Mouse (Mus musculus) bone marrow macrophage, adult 2 months (primary cell): ENCODE data around the gene 9330159F19Rik. TPM values are rescaled to one million over a fixed set of nuclear protein-coding genes. Genes with fewer than 3 reads are reported as not detected.

Experiments
- H3K27ac ChIP-seq: 2 replicates; pipeline ENCODE4 v1.5.1; 2012; ENCODE audit warnings: low read depth, low read length; ENCODE audit not compliant: insufficient read depth
- H3K4me1 ChIP-seq: 2 replicates; pipeline ENCODE4 v1.6.1; 2012; ENCODE audit warnings: low read length; ENCODE audit not compliant: control insufficient read depth, insufficient read depth
- H3K4me3 ChIP-seq: 2 replicates; pipeline ENCODE4 v1.5.1; 2012; ENCODE audit warnings: mild to moderate bottlenecking, low read length, moderate library complexity; ENCODE audit not compliant: insufficient read depth
- CTCF ChIP-seq: IDR thresholded peaks from 2 replicates; pipeline ENCODE4 v1.5.1; 2012; ENCODE audit warnings: low read depth, mild to moderate bottlenecking, low read length, moderate library complexity
- POLR2A ChIP-seq: IDR thresholded peaks from 2 replicates; pipeline ENCODE4 v1.6.1; 2012; ENCODE audit warnings: mild to moderate bottlenecking, low read depth, low read length, borderline replicate concordance
- polyA plus RNA-seq: library from polyadenylated mRNA; stranded (reverse); fragments of >200 nt; gene quantifications from 2 replicates; pipeline ENCODE4 v1.2.4, GENCODE M21; 2012; ENCODE audit not compliant: missing spikeins, insufficient read depth, insufficient read length

Gene 9330159F19Rik
- 0.27 TPM in 1 of 2 replicates, not detected in the other for polyA plus RNA-seq

- no peak within 1 kb of the TSS for H3K27ac ChIP-seq
- TF ChIP-seq POLR2A (no peak), CTCF (no peak)
Observed at GRCm38 (mm10) chr10:29211453-29211852, at the start of gene 9330159F19Rik. TSS of gene 9330159F19Rik (plus strand) at chr10:29211606.

GRCm38 (mm10) chr10:29161664-29162063, 49.7 kb upstream of the 9330159F19Rik start:
- Histone ChIP-seq H3K4me3 (no peak overlapping the region), H3K4me1 (no peaks in the 10 kb centered on the region), H3K27ac (no peak overlapping the region)
- TF ChIP-seq POLR2A (no peak), CTCF (no peak)

More at GRCm38 (mm10) chr10:29211453-29211852, at the start of gene 9330159F19Rik:
- Histone ChIP-seq H3K4me3 (no peak within 1 kb of the TSS), H3K4me1 (no peaks in the 10 kb centered on the region)

GRCm38 (mm10) chr10:29173778-29174177, 37.6 kb upstream of the 9330159F19Rik start:
- Histone ChIP-seq H3K4me1 (no peaks in the 10 kb centered on the region), H3K27ac (no peak overlapping the region), H3K4me3 (no peak overlapping the region)
- TF ChIP-seq CTCF (no peak), POLR2A (no peak)

- no peak overlapping the region for H3K27ac ChIP-seq
- no peak for TF ChIP-seq CTCF
- no peaks in the 10 kb centered on the region for H3K4me1 ChIP-seq
- no peak overlapping the region for H3K4me3 ChIP-seq
Observed at GRCm38 (mm10) chr10:29175656-29176055, 35.8 kb upstream of the 9330159F19Rik start.

- no peak for TF ChIP-seq CTCF
- TF ChIP-seq POLR2A: no peak
- H3K4me1 ChIP-seq: no peaks in the 10 kb centered on the region
Observed at GRCm38 (mm10) chr10:29176881-29177280, 34.5 kb upstream of the 9330159F19Rik start.

GRCm38 (mm10) chr10:29178003-29178402, 33.4 kb upstream of the 9330159F19Rik start:
- Histone ChIP-seq H3K4me1 (no peaks in the 10 kb centered on the region), H3K4me3 (no peak overlapping the region), H3K27ac (no peak overlapping the region)
- TF ChIP-seq POLR2A: no peak
- no peak for TF ChIP-seq CTCF

More at GRCm38 (mm10) chr10:29176881-29177280, 34.5 kb upstream of the 9330159F19Rik start:
- H3K27ac ChIP-seq: no peak overlapping the region
- H3K4me3 ChIP-seq: no peak overlapping the region

GRCm38 (mm10) chr10:29180210-29180609, 31.2 kb upstream of the 9330159F19Rik start:
- no peaks in the 10 kb centered on the region for H3K4me1 ChIP-seq
- H3K27ac ChIP-seq: no peak overlapping the region
- TF ChIP-seq CTCF (no peak), POLR2A (no peak)
- no peak overlapping the region for H3K4me3 ChIP-seq

GRCm38 (mm10) chr10:29181046-29181445, 30.4 kb upstream of the 9330159F19Rik start:
- TF ChIP-seq CTCF (no peak), POLR2A (no peak)
- Histone ChIP-seq H3K27ac (no peak overlapping the region), H3K4me3 (no peak overlapping the region), H3K4me1 (no peaks in the 10 kb centered on the region)

- Histone ChIP-seq H3K4me1 (no peaks in the 10 kb centered on the region), H3K27ac (no peak overlapping the region), H3K4me3 (no peak overlapping the region)
- TF ChIP-seq CTCF: no peak
- TF ChIP-seq POLR2A: no peak
Observed at GRCm38 (mm10) chr10:29193769-29194168, 17.6 kb upstream of the 9330159F19Rik start.

- no peak overlapping the region for H3K27ac ChIP-seq
- no peak for TF ChIP-seq CTCF
- no peak for TF ChIP-seq POLR2A
- no peaks in the 10 kb centered on the region for H3K4me1 ChIP-seq
- H3K4me3 ChIP-seq: no peak overlapping the region
Observed at GRCm38 (mm10) chr10:29196811-29197210, 14.6 kb upstream of the 9330159F19Rik start.

GRCm38 (mm10) chr10:29198642-29199041, 12.8 kb upstream of the 9330159F19Rik start, which contains the start of gene Gm49353:
TSS of gene Gm49353 (plus strand) at chr10:29198954.
- Histone ChIP-seq H3K4me1 (no peaks in the 10 kb centered on the region), H3K27ac (no peak within 1 kb of the TSS), H3K4me3 (no peak within 1 kb of the TSS)
- TF ChIP-seq POLR2A (no peak), CTCF (no peak)
